Mouse (Mus musculus) frontal cortex, postnatal 14 days (tissue): Measurements from ENCODE around the gene Fam184b.
"Not testable (repeated sequence)": the region's sequence is repeated elsewhere in the genome, so short reads cannot be mapped to it uniquely, and the experiment has no call there.

Experiments used
- DNase-seq, 2 experiments: peaks; one replicate each; pipeline ENCODE4 v3.0.0; 2022; ENCODE audit warnings: low spot score in 2 of 2

Gene Fam184b

DNA sequence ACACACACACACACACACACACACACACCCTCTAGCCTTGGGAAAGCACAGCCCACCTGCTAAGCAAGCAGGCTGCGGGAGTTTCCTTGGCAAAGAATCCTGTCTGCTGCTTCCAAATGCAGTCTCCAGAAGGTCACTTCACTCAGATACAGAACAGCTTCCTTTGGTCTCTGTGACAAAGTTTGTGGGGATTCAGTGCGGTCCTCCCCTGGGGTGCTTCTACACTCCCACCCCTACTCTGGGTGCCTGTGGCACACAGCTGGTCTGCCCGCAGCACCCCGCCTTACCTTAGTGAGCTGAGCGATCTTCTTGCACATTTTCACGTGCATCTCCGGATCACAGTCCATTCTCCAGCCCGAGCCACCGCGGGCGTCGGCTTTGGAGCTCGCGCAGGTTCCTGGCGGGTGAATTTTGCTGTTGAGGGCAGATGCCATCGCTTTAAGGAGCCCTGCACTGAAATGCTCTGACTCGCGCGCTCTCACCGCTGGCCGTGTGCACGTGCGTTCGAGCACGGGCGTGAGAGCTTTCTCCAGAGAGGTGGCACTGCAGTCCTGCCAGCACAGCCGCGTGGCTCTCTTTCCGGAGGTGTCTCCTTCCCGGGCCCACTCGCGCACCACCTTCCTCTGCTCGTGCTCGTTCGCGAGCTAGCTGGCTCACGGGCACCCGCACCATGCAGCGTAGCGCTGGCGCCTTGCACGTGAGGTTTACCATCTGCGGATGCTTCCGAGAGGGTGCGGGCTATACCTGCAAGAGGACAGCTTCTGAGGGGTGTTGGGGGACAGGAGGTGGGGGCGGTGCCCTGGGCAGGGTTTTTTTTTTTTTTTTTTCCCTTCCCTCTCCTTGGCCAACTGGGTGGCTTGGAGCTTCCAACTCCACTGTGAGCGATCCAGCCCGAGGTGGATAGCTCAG is at the start of gene Fam184b:
Gene Fam184b (minus strand): TSS at position 809 of the 909 bp plus-strand sequence.
- DNase-seq, result peak; percentile 71 to 74

- DNase-seq, result no peak
Measured at GRCm38 (mm10) chr5:45689152-45689551, 49.7 kb upstream of the Fam184b start.

DNA sequence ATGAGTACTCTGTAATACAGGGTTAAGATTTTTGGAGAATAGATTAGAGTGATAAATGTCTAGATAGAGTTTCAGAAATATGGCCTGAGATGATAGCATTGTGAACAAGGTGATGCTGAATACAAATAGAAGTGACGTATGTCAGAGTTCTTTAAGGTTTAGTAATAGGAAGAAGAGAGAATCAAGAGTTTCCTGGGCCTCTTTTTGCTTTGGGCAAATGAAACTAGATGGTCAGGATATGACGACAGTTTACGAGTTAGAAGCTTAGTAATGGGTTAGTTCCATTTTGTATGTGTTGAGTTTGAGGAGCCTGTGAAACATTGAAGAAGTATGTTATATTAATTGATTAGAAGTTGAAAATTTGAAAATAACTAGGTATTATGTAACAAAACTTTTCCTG is 46.8 kb upstream of the Fam184b start:
- DNase-seq, result no peak

DNA sequence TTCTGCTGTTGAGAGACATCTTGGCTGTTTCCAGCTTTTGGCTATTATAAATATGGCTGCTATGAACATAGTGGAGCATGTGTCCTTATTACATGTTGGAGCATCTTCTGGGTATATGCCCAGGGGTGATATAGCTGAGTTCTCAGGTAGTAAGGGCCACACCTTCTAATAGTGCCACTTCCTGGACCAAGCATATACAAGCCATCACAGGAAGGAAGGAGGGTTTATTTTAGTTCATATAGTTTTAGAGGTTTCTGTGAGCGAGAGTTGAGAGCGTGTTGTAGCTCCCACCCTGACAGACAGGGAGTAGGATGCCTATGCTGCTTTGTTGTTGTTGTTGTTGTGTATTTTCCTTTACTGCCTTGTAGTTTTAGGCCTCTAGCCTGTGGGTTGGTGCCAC is 45.8 kb upstream of the Fam184b start:
- no peak for DNase-seq

DNA sequence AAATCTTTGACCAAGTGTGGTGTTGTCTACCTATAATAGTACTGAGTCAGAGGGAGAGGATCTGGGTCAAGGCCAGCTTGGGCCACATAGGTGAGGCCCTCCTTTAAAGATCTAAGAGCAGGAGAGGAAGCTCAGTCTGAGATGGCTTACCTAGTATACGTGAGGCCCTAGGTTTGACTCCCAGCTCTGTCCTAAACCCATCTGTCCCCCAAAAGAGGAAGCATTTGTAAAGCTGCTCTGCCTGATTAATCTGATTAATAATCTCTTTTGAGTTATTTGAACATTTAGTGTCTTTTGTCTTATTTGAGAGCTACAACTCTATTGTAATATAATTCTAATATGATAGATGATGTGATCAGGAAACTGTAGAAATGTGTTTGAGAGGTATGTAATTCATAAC is 44.0 kb upstream of the Fam184b start:
- DNase-seq, result no peak

DNA sequence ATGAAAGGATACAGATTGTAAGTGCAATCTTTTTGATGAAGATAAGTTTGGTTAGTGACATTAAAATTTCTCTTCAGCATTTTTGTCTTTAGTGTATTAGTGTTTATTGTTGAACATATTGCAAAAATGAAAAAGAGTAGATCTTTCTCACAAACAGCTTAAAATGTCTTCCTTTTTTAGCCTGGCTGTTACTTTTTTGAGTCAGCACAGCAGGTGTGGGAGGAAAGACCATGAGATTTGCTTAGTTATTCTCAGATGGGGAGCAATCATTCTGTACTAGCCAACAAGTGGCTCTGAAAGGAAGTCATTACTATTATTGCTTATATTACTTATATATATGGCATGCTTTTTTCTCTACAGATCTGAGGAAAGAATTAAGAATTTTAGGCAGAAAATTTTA is 40.5 kb upstream of the Fam184b start:
- no peak for DNase-seq

DNA sequence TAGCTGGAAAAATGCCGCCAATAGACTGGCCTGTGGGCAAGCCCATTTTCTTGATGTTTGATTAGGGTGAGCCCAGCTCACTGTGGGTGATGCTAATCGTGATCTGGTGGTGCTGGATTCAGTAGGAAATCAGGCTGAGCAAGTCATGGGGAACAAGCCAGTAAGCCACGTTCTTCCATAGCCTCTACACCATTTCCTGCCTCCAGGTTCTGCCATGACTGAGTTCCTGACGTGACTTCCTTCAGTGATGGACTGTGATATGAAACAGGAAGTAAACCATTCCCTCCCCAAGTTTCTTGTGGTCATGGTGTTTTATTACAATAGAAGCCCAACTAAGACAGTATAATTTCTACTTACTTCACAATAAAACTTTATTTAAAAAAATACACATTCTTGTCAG is 38.2 kb upstream of the Fam184b start:
- DNase-seq, result no peak

GRCm38 (mm10) chr5:45675032-45675431 is 35.6 kb upstream of the Fam184b start:
- no peak for DNase-seq

GRCm38 (mm10) chr5:45670894-45671494 is 31.6 kb upstream of the Fam184b start:
- no peak for DNase-seq

- DNase-seq, result no peak
Measured at GRCm38 (mm10) chr5:45670280-45670670, 30.9 kb upstream of the Fam184b start.

DNA sequence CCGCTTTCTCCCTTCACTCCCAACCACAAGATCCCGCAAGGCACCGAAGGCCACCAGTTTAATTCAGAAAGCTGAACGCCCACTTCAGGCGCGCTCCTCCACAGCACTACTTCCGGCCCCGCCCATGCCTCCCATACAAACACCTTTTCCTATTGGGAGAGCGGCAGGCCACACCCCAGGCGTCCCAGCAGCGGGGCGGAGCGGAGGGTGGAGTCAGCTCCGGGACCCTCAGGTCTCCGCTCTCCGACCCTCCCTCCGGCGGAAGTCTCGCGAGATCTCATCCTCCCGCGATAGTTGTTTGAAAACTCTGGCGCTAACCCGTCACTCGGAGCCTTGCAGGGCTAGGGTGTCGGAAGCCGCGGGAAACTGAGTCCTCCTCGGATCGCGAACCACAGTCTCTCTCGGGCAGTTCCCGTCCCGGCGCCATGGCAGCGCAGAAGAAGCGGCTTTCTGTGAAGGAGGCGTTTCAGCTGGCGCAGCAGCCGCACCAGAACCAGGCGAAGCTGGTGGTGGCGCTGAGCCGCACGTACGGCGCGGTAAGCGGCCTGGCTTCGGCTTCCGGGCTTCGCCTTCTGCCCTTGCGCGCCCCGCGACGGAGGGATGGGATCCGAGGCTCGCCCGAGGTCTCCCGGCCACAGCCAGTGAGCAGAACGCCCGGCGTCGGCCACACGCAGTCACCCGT is 30.3 kb upstream of the Fam184b start, which contains the start of gene Ncapg:
Gene Ncapg (plus strand): TSS at position 322 of the 682 bp plus-strand sequence.
- DNase-seq, result peak; percentile 97 to 100

- no peak for DNase-seq
Measured at GRCm38 (mm10) chr5:45669234-45669597, 29.8 kb upstream of the Fam184b start.

DNA sequence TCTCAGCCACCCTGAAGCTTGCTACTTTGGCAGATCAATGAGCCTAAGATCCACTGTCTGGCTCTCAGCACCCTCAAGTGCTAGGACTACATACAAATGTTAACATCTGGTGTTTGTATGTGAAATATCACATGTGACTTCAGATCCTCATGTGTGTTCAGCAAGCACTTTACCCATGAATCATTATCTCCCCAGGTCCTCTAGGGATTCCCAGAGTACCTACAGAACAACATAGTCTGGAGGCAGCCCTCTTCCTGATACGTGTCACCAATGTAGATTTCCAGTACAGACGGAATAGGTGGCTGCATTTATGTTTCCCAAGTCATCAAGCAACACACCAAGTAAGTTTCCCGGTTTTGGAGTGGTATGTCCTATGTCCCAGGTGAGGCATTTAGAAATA is 29.4 kb upstream of the Fam184b start:
- no peak for DNase-seq

DNA sequence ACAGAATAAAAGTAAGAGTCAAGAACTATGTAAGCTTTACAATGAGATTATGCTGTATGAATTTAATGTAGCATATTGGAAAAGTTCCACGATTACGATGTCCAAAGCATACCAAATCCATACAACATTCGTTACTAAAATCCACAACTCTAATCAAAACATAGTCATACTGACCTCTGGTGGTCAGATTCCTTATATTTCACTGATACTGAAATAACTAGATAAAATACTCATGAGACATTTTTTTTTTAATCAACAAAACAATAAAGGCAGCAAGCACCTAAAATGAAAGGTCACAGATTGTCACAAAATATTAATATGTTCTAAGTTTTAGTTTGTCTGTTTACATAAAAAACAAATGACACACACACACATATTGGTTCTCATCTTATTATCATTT is 28.9 kb upstream of the Fam184b start:
- no peak for DNase-seq

DNA sequence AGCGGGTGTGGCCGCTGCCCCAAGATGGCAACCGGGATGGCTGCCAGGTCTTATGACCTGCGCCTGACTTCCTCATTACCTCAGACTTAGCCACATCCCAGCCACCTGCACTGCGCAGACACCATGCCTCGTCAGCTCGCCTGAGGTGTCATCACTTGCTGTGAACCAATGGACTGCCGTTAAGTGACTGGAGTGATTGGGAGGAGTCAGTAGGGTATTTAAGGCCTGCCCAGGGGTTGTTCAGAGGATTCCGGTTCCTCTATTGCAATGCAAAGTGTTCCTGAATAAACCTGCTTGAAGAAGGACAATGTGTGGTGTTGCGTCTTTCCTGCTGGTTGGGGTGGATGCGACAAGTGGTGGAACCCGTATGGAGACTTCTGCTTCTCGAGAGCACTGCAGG is 19.0 kb upstream of the Fam184b start:
- DNase-seq, result not testable (repeated sequence)

DNA sequence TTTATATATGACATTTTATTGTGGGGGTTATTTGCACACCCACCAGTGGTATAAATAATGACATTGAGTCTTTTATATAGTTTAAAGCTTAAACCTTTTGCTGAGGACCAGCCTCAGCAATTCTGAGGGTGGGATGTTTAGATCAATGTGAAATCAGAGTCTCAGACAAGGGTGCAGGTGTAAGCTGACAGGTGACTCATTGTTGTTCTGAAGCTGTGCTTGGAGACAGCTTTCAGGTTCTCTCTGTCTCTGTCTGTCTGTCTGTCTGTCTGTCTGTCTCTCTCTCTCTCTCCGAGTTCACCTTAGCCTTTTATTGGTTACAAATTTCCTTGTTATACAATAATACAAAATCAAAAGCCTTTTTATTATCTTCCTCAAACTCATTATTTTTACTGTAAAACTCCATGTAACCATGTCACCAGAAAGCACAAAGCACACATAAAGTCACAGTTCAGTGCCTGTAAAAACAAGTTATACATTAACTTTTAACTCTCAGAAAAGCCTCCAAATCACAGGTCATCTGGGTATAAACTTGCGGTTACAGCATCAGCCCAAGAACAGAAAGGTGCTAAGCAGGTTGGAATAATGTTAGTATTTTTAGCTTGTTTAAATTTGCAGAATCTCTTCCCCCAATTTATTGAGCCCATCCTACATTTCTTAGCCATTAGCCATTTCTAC is 11.8 kb upstream of the Fam184b start:
- no peak for DNase-seq

GRCm38 (mm10) chr5:45639715-45640092 is 290 bp upstream of the Fam184b start:
- no peak for DNase-seq

- no peak for DNase-seq
Measured at GRCm38 (mm10) chr5:45638378-45638777, 1.0 kb downstream of the Fam184b start.

DNA sequence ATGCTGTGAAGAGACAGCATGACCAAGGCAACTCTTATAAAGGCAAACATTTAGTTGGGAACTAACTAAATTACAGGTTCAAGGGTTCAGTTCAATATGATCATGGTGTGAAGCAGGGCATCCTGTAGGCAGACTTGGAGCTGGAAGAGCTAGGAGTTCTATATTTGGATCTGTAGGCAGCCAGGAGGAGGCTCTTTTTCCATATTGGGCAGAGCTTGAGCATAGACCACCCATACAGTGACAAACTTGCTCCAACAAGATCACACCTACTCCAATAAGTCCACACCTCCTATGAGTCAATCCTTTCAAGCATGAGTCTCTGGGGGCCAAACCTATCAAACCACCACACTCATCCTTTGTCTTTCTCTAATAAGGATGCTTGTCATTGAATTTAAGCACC is 9.9 kb downstream of the Fam184b start:
- no peak for DNase-seq

- no peak for DNase-seq
Measured at GRCm38 (mm10) chr5:45627771-45628170, 11.6 kb downstream of the Fam184b start.

GRCm38 (mm10) chr5:45621511-45621910 is 17.9 kb downstream of the Fam184b start:
- no peak for DNase-seq

DNA sequence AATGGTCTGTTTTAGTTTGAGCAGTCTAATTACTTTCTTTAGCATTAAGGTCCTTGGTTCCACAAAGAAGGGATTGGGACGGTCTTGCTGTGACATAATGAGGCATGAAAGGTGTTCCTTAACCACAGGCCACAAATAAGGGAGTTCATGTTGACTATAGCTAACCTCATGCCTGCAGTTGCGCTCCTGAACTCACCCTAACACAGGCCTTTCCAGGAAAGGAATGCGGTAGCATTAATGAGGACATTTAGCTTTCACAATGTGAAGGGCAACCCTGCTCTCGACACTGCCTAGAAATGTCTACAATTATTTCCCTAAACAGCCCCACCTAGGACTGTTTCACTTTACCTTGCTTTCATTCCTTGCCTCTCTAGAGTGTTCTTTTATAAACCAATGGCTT is 40.4 kb downstream of the Fam184b start:
- no peak for DNase-seq
